Mouse (Mus musculus) heart, postnatal 36 days (tissue): ENCODE data around the gene Rps6ka3. TPM values are rescaled to one million over a fixed set of nuclear protein-coding genes. Genes with fewer than 3 reads are reported as not detected.

Experiments used
- DNase-seq, 2 experiments: peaks; one replicate each; pipeline ENCODE4 v3.0.0; 2021 to 2022
- intact Hi-C: fragments of 180-260 bp; cut with DNase I; formaldehyde crosslinking; loops from one replicate; pipeline ENCODE4 v1.15.1; 2025
- total RNA-seq, 2 experiments: library from RNA; stranded (reverse); gene quantifications; 2 replicates each; pipeline ENCODE4 v1.2.3; 2021

The Rps6ka3 gene
- total RNA-seq, 2 experiments from 2014 or later: 34.2 to 41.0 TPM

DNA sequence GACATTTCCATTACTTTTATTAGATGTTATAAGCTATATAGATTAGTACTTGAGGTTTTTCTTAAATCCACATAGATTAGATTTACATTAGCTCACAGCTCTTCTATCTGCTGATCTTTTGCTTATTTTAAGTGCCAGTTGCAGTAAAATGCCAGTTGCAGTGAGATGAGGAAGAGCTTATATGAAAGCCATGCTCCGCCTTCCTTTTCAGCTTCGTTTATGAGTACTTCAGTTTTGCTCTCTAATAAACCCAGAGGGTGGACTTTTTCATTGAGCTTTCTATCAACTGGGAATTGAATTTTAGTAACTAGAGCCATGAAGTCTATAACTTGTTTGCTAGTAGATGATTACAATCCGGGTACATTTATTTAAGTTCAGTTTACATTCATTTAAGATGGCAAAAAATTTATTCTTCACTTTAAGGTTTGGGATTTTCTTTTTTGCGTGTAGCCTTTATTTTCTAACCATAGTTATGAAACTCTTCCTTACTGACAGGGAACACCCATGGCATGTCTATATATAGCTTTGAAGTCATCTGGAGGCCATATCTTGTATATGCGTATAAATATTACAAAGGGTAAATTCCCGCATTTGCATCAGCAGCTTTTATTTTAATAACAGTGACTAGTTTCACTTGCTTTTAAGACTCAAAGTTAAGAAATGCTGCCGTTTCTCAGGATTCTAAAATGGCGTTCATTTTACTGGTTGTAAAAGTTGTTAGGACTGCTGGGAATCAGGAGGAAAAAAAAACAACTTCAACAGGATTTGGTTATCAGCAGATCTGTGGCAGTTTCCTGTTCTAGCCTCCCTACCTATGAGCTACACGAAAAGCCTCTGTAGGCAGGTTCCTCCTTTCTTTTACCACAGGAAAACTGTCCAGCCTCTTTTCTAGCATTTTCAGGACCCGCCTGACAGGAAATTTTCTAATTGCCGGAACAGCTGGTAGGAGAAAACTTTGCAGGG is 92.5 kb downstream of the Rps6ka3 start:
- DNase-seq: peak; percentile 4 to 18
- intact Hi-C loops: no loop called here

DNA sequence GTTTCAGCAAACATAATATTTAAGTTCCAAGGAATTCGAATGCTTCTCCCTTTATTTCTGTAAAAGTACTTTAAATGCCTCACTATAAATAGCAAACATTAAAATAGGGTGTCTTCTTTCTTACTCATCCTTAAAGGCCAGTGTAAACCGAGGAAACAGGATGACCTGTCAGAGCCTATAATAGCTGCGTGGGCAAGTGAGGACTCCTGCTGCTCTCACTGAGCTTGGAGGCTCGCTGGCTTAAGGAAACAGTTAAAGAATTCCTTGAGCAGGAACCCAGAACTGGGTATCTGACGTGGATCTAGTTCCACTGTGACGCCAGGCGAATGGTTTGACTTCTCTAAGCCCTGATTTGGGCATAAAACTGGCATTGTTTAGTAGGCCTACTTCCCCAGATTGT is 105.2 kb downstream of the Rps6ka3 start:
- DNase-seq: no peak

DNA sequence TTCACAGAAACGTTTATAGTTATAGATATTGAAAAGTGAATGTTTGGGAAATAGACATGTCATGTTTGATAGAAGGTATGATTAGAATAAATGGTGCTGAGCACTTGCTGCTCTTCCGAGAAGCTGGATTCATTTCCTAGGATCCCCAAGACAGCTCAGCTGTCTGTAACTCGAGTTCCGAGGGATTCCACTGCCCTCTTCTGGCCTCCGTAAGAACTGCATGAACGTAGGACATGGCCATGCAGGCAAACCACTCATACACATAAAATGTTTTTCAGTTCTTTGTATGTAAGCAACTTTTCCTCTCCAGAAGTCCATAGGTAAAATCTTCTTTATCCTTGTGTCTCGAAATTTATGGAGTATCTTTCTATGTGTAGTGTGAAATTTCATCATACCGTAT is 111.2 kb downstream of the Rps6ka3 start:
- peak; percentile 56 to 77 for DNase-seq
- intact Hi-C loops: loop anchor here (1.0 to 2.0 kb wide), 2 partner anchors 35 to 278 kb away; no protein-coding TSS in a partner anchor

More for the DNA sequence above, 105.2 kb downstream of the Rps6ka3 start:
- intact Hi-C loops: no loop called here

DNA sequence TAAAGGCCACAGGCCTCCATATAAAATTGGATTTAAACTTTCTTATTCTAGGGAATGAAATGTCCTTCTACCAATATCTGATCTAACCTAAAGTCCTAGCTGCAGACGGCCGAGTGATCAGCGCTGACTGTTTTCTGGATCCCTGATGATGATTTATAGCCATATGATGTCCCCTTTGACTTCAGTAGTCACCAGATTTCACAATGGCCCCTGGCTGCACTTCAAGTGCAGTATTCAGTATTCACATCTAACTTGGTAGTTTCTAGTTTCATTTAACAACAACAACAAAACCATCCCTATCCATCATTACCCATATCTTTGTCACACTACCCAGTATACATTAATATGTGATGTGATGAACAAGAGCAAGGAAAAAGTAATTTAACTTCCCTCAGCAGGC is 154.4 kb downstream of the Rps6ka3 start:
- no peak for DNase-seq
- intact Hi-C loops: no loop called here

DNA sequence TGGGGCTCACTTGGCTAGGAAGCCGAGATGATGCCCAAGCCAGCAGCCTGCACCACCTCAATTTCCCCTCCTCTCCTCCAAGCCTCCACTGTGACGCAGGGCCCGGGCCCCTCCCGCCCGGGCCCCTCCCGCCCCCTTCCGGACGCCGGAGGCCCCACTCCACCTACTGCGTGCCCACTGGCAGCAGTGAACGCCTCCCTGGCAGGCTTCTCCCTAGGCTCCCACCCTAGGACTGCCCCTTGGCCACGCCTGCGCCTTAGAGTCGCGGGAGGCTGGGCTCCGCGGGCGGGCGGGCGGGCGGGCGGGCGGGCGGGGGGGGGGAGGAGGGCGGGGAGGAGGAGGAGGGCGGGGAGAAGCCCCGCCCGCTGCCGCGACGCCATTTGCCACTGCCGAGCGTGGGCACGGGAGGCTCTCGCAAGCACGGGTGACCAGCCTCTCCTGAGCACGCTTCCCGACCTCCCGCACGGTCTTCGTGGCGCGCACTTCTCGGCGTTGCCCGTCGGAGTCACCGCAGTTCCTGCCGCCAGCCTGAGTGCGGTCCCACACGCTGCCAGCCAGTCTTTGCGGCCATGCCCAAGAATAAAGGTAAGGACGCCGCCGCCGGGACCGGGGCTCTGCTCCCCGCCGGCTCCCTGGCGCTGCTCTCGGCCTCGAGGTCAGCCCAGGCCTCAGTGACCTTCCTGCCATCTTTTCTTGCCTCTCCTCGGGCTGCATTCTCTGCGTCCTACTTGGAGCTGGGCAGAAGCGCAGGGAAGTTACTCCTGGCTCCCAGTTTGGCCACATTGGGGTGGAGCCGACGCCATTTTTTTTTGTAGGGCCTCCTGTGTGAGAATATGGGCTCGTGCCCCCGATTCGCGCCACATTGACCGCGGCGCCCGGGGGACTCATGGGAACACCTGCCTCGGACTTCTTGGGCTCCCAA is 162.0 kb downstream of the Rps6ka3 start, which contains the start of gene Eif1ax:
Gene Eif1ax, plus strand, starts transcription at position 348 of the 922 bp plus-strand sequence.
- peak; percentile 70 to 76 for DNase-seq
- intact Hi-C loops: loop anchor here (5.0 kb wide), 1 partner anchor 1395 kb away; the partner anchor contains the start of gene Rs1

DNA sequence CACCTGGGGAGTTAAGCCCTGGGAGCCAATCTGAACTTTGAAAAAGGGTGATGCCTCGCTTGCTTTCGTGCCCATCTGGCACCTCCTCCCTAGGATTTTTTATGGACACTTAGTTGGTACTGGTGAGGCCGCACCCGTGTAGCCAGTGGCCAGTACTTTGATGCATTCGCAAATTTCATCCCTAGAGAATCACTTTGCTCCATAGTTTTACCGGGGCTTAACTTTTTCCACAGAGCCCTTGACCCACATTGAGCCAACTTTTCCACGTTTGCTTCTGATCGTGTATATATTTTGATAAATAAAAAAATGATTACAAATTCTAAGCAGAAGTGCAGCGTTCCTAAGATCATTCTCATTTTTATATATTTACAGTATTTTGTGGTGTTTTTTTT is 162.6 kb downstream of the Rps6ka3 start:
- DNase-seq: no peak

DNA sequence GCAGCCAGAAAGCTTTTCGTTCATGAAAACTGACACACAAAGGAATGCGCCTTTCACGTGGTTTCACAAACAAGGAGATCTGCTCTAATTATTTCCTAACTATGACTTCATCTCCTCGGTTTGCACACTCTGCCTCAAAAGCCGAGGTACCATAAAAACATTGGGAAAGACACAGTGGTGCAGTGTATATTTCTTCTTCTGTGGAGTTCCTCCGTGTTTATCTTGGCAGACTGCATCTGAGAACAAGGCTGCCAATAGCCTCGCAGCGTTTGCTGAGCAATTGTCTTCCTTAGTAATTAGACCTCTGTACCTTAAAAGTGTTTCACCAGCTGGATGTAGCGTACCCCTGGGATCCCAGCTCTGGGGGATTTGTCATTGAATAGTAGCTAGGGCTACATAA is 177.0 kb downstream of the Rps6ka3 start:
- no peak for DNase-seq
- intact Hi-C loops: no loop called here

More for the DNA sequence above, 162.6 kb downstream of the Rps6ka3 start:
- intact Hi-C loops: loop anchor here (5.0 kb wide), 1 partner anchor 1395 kb away; the partner anchor contains the start of gene Rs1

DNA sequence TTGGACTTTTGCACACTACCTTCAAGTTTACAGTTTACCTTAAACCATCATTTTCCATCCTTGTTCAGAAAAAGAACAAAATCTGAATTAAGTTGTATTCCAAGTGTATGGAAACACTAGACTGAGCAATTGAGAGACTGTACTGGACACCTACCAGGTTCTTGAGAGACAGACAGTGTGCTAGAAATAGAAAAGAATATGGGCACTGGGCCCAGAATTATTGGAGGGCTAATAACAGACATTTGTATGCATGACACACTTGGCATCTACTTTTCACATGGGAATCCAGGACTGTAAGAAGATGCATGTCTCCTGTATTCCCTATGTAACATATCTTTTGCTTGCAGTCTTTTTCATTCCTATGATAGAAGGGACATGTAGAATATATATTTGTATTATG is 178.8 kb downstream of the Rps6ka3 start:
- DNase-seq: no peak

DNA sequence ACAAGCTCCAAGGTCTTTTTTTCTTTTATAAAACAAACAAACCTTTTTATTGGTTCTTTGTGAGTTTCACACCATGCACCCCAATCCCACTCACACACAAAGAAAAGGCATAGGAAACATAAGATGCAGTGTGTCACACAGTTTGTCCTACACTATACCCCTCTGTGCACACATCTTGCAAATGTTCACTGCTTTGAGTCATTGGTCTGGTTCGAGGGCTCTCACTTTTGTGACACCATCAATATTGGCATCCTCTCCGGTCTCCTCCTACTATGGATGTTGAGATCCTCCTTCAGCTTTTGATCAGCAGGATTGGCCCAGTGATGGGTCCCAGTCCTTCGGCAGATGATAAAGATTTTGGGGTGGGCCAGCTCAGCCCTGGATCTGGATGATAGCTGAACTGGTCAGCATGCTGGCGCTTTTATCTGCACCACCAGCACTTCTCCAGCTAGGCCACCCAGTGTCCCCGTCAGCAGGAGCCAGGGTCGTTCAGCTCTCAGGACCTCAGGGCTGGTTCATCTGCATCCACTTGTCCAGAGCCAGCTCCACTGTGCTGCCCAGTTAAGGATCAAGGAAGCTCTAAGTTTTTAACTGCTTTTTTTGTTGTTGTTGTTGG is 180.3 kb downstream of the Rps6ka3 start:
- intact Hi-C loops: no loop called here
- no peak for DNase-seq

More for the DNA sequence above, 178.8 kb downstream of the Rps6ka3 start:
- intact Hi-C loops: no loop called here

DNA sequence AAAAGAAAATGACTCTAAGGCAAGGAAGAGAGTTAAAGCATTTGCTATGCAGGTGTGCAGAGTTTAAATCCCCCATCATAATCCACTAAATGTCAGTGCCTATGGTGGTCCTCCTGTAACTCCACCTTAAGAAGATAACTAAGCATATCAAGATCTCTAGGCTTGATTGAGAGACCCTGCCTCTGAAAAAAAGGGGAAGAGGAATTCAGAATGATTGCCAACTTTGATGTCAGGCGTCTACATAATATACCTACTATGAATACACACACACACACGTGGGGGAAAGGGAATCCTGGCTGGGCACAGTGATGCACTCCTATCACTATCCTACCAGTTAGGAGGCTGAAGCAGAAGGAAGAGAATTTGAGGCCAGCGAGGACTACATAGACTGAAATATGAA is 181.1 kb downstream of the Rps6ka3 start:
- intact Hi-C loops: no loop called here
- DNase-seq: no peak

DNA sequence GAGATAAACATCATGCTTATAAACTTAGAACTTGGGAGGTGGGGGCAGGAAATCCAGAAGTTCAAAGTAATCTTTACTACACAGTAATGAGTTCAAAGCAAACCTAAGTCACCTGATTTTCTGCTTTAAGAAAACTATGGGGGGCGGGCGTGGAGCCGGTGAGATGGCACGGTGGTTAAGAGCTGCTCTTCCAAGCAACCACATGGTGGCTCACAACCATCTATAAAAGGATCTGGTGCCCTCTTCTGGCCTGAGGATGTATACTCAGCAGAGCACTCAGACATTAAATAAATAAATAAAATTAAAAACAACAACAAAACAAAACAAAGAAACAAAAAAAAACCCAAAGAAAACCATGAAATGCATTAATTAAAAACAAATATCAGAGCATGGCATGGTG is 199.1 kb downstream of the Rps6ka3 start:
- intact Hi-C loops: no loop called here
- no peak for DNase-seq

DNA sequence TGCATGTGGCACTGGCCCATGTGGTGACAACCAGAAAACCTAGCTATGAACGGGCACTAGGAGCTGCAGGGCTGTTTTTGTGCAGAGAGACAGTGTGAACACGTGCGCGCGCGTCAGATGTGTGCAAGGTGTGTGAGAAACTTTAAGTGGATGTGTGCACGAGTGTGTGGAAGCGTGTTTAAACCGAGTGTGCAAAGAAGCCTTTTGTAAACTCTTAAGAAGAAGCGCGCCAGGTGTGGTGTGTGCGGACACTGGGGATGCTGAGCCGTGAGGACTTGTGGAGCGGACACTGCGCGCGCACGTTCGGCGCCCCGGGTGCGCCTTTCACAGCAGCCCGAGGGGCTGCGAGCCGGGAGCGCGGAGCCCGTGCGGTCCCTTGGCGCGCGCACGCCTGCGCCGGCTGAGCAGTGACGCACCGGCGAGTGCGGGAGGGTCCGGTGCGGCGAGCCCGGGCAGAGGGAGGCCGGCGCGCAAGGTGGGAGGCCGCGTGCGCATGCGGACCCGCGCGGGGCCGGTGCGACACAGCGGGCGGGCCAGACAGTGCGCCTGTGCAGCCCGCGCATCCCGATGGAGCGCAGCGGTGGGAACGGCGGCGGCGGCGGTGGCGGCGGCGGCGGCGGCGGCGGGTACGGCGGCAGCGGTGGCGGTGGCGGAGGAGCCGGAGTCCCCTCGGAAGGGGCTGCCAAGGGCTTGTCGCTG is 204.2 kb downstream of the Rps6ka3 start, which contains the start of gene Map7d2:
Gene Map7d2, plus strand, starts transcription at position 443 of the 699 bp plus-strand sequence.
- intact Hi-C loops: no loop called here
- DNase-seq: no peak

DNA sequence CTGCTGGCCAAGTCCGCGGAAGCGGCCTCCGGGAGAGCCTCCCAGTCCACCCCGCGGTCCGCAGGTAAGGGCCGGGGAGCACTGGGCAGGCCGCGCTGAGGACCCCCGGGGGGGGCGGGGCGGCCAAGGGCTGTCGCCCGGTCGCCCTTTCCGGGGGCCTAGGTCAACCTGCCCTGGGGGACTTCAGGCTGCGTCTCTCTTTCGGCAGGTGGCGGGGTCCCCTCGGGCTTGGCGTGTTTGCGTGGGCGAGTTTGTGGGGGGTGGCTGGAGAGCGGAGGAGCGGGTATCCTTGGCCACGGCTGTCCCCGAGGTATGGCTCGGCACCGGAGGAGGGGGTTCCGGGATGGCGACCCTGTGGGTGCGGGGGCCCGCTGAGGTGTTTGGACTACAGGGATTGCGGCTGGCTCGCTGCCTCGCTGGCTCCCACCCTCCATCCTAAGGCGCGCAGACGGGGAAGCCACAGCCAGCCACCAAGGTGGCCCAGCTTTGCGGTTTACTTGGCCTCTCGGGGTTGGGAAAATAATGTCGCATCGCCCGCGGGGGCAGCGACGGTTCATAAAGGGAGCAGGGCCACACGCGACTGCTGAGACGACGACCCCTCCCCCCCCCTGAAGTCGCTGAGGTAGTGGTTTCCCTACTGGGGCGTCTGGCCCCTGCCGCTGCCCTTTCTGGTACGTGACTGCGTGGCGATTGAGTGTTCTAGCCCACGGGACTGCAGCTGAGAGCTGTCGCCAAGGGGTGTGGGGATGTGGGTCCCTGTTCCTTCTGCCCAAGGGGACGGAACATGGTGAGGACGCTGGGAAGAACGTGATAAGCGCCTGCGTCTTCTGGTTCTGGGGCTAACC is 204.9 kb downstream of the Rps6ka3 start:
- no peak for DNase-seq
- intact Hi-C loops: no loop called here

Other genes with a start within 250 kb of the Rps6ka3 start
- 10 to 100 TPM; 77.1 to 82.9 TPM for gene Eif1ax, start 161.9 kb downstream of the Rps6ka3 start, total RNA-seq
- under 1 TPM; 0.44 to 0.81 TPM for gene Map7d2, start 204.3 kb downstream of the Rps6ka3 start, total RNA-seq